Mouse (Mus musculus) stomach, embryonic 15.5 days (tissue): ENCODE results near the gene Fbxl16. TPM values are rescaled to one million over a fixed set of nuclear protein-coding genes. Genes with fewer than 3 reads are reported as not detected.
A peak's percentile ranks its signal among the peaks of the same experiment; 100 is the strongest.
"Not testable (repeated sequence)": the region's sequence is repeated elsewhere in the genome, so short reads cannot be mapped to it uniquely, and the experiment has no call there.

Experiments used
- ATAC-seq: fragments of 200-750 bp; cut with Nextera tagmentation; 2 replicates; pipeline ENCODE4 v1.8.0; 2017; ENCODE audit warnings: low read depth, moderate number of reproducible peaks, moderate TSS enrichment; ENCODE audit not compliant: insufficient read depth, low FRiP score
- H3K27ac ChIP-seq: fragments of 300-500 bp; sonication (generic); 2 replicates; pipeline ENCODE4 v1.5.1; 2015; ENCODE audit warnings: mild to moderate bottlenecking, inconsistent platforms
- H3K27me3 ChIP-seq: fragments of 300-500 bp; sonication (generic); replicated peaks from 2 replicates; pipeline ENCODE4 v1.6.1; 2015; ENCODE audit warnings: inconsistent platforms
- H3K36me3 ChIP-seq: fragments of 300-500 bp; sonication (generic); 2 replicates; pipeline ENCODE4 v1.6.1; 2015; ENCODE audit warnings: inconsistent platforms
- H3K4me1 ChIP-seq: fragments of 300-500 bp; sonication (generic); 2 replicates; pipeline ENCODE4 v1.6.1; 2015; ENCODE audit warnings: inconsistent platforms
- H3K4me2 ChIP-seq: fragments of 300-500 bp; sonication (generic); 2 replicates; pipeline ENCODE4 v1.6.1; 2015; ENCODE audit warnings: mild to moderate bottlenecking, inconsistent platforms
- H3K4me3 ChIP-seq: fragments of 300-500 bp; sonication (generic); replicated peaks from 2 replicates; pipeline ENCODE4 v1.5.1; 2015; ENCODE audit warnings: inconsistent platforms
- H3K9ac ChIP-seq: fragments of 300-500 bp; sonication (generic); 2 replicates; pipeline ENCODE4 v1.6.1; 2015; ENCODE audit warnings: inconsistent platforms
- H3K9me3 ChIP-seq: fragments of 300-500 bp; sonication (generic); 2 replicates; pipeline ENCODE4 v1.6.1; 2016; ENCODE audit warnings: inconsistent platforms
- WGBS: fragments of 180-500 bp; shearing (Covaris S2); methylation state at CpG from one replicate; pipeline ENCODE4 v1.1.7; 2015; 5-methylcytosine and 5-hydroxymethylcytosine counted together
- polyA plus RNA-seq: library from polyadenylated mRNA; unstranded; fragments of >200 nt; fragmentation: Nextera tagmentation; extraction: Ambion mirVana; gene quantifications from 2 replicates; pipeline ENCODE4 v1.2.1, GENCODE M21; 2015

The Fbxl16 gene
- polyA plus RNA-seq, 1 experiment from 2014 or later = 4.1 TPM

GRCm38 (mm10) chr17:25796951-25797369 is 11.9 kb upstream of the Fbxl16 start, which contains the start of gene Metrn:
Gene Metrn, minus strand, starts transcription at chr17:25797136.
- ATAC-seq = peak; percentile 78
- H3K36me3 ChIP-seq = no peaks in the 10 kb centered on the region
- under 1% methylated on average over 34 of the region's 35 CpGs for WGBS
- peak within 1 kb of the TSS; percentile 27 for H3K27ac ChIP-seq
- peak within 1 kb of the TSS; percentile 91 for H3K4me2 ChIP-seq
- peak within 1 kb of the TSS; percentile 61 for H3K9ac ChIP-seq
- H3K27me3 ChIP-seq = no peaks in the 10 kb centered on the region
- H3K9me3 ChIP-seq = no peaks in the 10 kb centered on the region
- H3K4me3 ChIP-seq = peak within 1 kb of the TSS; percentile 85
- peaks cover 24% of the 10 kb centered on the region for H3K4me1 ChIP-seq

DNA sequence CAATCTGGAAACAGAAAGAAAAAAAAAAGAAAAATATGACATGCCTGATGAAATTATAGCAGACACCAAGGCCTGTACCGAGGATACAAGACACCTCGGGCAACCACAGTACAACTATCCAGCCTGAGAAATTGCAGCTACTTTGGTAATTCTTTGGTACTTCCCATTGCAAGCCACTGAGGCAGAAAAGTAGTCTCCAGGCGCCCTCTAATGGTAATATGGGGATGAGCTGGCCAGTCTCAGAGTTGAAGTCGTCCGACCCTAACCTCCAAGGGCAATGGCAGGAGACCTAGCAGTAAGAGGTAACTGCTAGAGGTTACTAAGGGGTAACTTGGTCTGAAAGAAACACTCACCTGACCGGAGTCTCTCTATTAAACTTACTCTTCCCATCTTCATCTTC is 7.9 kb upstream of the Fbxl16 start:
- H3K9ac ChIP-seq = no peak overlapping the region
- peaks cover 5% of the 10 kb centered on the region for H3K4me1 ChIP-seq
- no peaks in the 10 kb centered on the region for H3K36me3 ChIP-seq
- no peak for ATAC-seq
- H3K4me3 ChIP-seq = no peak overlapping the region
- 0 out of 2 replicates have a peak, but pooled peaks cover 9% of the 10 kb centered on the region for H3K27me3 ChIP-seq
- WGBS = 3% methylated on average over 6 of the region's 6 CpGs
- H3K9me3 ChIP-seq = no peaks in the 10 kb centered on the region
- no peak overlapping the region for H3K27ac ChIP-seq
- no peak overlapping the region for H3K4me2 ChIP-seq

DNA sequence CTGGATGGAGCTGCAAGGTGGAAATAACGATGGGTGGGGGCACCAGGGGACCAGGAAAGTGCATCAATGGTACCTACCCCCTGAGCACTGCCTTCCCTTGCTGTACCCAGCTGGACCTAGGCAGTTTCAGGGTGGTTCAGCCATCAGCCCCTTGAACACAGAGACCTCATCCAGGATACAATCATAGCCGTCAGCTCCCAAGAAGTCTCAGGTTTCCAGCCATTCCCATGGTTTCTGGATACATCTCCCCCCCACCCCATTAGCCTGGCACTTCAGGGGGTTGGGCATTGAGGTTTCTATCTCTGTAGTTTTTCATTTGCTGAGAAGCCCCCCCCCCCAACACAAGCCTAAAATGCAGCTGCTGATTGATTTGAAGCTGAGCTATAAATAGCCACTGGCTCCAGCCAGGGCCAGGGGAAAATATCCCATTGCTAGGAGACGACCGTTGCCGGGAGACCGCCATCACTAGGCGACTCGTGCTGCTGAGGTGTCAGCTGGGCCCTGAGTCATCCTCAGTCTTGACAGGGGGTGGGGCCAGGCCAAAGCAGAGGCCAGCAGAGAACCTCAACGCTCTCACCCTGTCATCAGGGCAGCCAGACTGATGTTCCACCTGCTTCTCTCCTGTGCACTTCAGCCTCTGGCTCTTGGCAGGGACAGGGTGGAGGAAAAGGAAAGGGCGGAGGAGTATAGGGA is 5.9 kb upstream of the Fbxl16 start:
- Histone ChIP-seq H3K27me3 (0 out of 2 replicates have a peak, but pooled peaks cover 11% of the 10 kb centered on the region), H3K4me2 (no peak overlapping the region), H3K9ac (no peak overlapping the region), H3K4me1 (no peaks in the 10 kb centered on the region), H3K27ac (no peak overlapping the region), H3K4me3 (no peak overlapping the region), H3K9me3 (no peaks in the 10 kb centered on the region), H3K36me3 (no peaks in the 10 kb centered on the region)
- 7% methylated on average over 10 of the region's 10 CpGs for WGBS
- no peak for ATAC-seq

DNA sequence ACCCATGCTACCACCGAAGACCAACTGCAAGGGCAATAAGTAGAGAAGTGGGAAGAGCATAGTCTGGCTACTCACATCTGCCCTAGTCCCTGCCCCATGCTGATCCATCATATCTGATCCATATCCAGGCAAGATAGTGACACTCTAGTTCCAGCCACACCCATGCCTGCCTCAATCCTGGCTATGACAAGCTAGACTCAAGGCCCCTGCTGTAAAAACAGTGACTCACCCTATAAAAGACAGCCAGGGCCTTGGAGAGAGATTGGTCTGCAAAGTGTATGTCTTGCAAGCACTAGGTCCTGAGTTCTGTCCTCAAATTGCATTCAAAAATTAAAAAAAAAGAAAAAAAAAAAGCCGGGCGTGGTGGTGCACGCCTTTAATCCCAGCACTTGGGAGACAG is 2.4 kb upstream of the Fbxl16 start:
- Histone ChIP-seq H3K4me1 (peaks cover 4% of the 10 kb centered on the region; the same call in 1 of the 2 replicates), H3K4me3 (no peak overlapping the region), H3K27me3 (peaks cover 46% of the 10 kb centered on the region), H3K27ac (no peak overlapping the region), H3K36me3 (no peaks in the 10 kb centered on the region), H3K9ac (no peak overlapping the region), H3K9me3 (no peaks in the 10 kb centered on the region), H3K4me2 (no peak overlapping the region)
- 75% methylated on average over 4 of the region's 4 CpGs for WGBS
- ATAC-seq = no peak

DNA sequence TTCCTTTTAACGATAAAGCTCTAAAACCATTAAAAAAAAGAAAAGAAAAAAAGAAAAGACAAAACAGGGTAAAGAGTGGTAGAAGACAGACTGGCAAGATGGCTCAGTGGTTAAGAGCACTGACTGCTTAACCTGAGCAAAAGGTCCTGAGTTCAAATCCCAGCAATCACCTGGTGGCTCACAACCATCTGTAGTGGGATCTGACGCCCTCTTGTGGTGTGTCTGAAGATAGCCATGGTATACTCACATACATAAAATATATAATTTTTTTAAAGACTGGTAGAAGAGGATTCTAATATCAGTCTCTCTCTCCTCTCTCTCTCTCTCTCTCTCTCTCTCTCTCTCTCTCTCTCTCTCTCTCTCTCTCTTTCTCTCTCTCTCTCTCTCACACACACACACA is 1.4 kb upstream of the Fbxl16 start:
- H3K27me3 ChIP-seq = peaks cover 46% of the 10 kb centered on the region
- 27% methylated on average over 2 of the region's 2 CpGs for WGBS
- not testable (repeated sequence) for H3K4me1 ChIP-seq, H3K9me3 ChIP-seq, H3K36me3 ChIP-seq, H3K9ac ChIP-seq, H3K27ac ChIP-seq, H3K4me3 ChIP-seq, H3K4me2 ChIP-seq, ATAC-seq

GRCm38 (mm10) chr17:25808028-25808427 is 857 bp upstream of the Fbxl16 start:
- no peak for ATAC-seq
- no peak overlapping the region for H3K9ac ChIP-seq
- H3K4me3 ChIP-seq = no peak overlapping the region; the same call in 1 of the 2 replicates

GRCm38 (mm10) chr17:25809606-25810340 is 888 bp downstream of the Fbxl16 start:
- no peak overlapping the region for H3K27ac ChIP-seq
- peak overlapping the region; percentile 16; the same call in 1 of the 2 replicates for H3K9ac ChIP-seq
- peaks cover 9% of the 10 kb centered on the region; the same call in 1 of the 2 replicates for H3K4me1 ChIP-seq
- peaks cover 48% of the 10 kb centered on the region for H3K27me3 ChIP-seq
- no peak for ATAC-seq
- H3K36me3 ChIP-seq = no peaks in the 10 kb centered on the region
- H3K4me3 ChIP-seq = peak overlapping the region; percentile 66
- peak overlapping the region; percentile 98 for H3K4me2 ChIP-seq
- 10% methylated on average over 25 of the region's 25 CpGs for WGBS
- no peaks in the 10 kb centered on the region for H3K9me3 ChIP-seq

More at GRCm38 (mm10) chr17:25808028-25808427, 857 bp upstream of the Fbxl16 start:
- Histone ChIP-seq H3K9me3 (no peaks in the 10 kb centered on the region), H3K27ac (no peak overlapping the region), H3K36me3 (no peaks in the 10 kb centered on the region), H3K4me2 (peak overlapping the region; percentile 98), H3K4me1 (peaks cover 5% of the 10 kb centered on the region; the same call in 1 of the 2 replicates), H3K27me3 (peaks cover 47% of the 10 kb centered on the region)
- WGBS = 35% methylated on average over 5 of the region's 5 CpGs

DNA sequence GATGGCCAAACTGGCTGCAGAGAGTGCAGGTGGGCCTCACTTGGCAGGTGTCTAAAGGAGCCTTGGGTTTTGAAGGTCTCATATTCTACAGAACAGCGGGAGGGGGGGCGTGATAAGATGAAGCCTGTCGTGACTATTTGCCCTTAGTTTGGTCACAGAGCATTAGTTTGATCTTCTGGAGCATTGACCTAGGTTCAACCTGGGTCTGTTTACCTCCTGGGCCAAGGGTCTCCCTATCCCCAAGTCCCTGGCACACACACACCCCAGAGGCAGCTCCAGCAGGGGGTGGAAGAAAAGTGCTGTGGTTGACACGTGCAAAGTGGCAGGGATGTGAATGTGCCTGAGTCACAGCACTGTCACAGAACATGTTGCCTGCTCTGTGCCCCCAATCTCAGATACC is 2.0 kb downstream of the Fbxl16 start:
- H3K9me3 ChIP-seq = no peaks in the 10 kb centered on the region
- no peak overlapping the region for H3K4me2 ChIP-seq
- H3K36me3 ChIP-seq = no peaks in the 10 kb centered on the region
- no peak overlapping the region for H3K4me3 ChIP-seq
- H3K4me1 ChIP-seq = peaks cover 9% of the 10 kb centered on the region; the same call in 1 of the 2 replicates
- H3K27me3 ChIP-seq = peaks cover 45% of the 10 kb centered on the region
- WGBS = 71% methylated on average over 4 of the region's 4 CpGs
- no peak overlapping the region for H3K9ac ChIP-seq
- ATAC-seq = no peak
- H3K27ac ChIP-seq = no peak overlapping the region

DNA sequence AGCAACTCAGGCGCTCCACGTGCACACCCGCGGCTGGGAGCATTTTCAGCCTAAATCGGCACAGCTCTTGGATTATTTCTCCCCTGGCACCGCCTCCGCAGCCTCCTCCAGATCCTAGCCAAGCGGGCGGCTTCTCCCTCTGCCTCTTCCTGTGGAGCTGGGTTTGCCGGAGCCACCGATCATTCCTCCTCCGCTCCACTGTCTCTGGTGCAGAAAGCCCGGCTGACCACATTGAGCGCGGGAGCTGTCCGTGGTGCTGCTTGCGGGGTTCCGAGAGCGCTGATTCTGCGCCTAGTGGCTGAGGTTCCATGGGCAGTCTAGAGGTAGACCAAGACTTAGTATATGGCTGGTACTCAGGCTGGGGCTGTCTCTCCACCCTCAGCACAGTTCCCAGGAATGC is 4.6 kb downstream of the Fbxl16 start:
- 2% methylated on average over 20 of the region's 20 CpGs for WGBS
- peak overlapping the region; percentile 30 for H3K4me2 ChIP-seq
- ATAC-seq = peak; percentile 42

DNA sequence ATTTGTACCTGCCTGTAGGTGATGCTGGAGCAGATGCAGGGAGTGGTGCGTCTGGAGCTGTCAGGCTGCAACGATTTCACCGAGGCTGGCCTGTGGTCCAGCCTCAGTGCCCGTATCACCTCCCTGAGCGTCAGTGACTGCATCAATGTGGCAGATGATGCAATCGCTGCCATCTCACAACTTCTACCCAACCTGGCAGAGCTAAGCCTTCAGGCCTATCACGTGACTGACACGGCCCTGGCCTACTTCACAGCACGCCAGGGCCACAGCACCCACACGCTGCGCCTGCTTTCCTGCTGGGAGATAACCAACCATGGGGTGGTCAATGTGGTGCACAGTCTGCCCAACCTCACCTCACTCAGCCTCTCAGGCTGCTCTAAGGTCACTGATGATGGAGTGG is 8.8 kb downstream of the Fbxl16 start:
- Histone ChIP-seq H3K27ac (no peak overlapping the region), H3K9ac (no peak overlapping the region), H3K36me3 (no peaks in the 10 kb centered on the region), H3K4me2 (no peak overlapping the region), H3K4me1 (peaks cover 11% of the 10 kb centered on the region; the same call in 1 of the 2 replicates), H3K4me3 (no peak overlapping the region), H3K9me3 (no peaks in the 10 kb centered on the region), H3K27me3 (peaks cover 44% of the 10 kb centered on the region)
- WGBS = 81% methylated on average over 11 of the region's 11 CpGs
- no peak for ATAC-seq

More for the DNA sequence above, 4.6 kb downstream of the Fbxl16 start:
- Histone ChIP-seq H3K4me1 (peaks cover 9% of the 10 kb centered on the region; the same call in 1 of the 2 replicates), H3K36me3 (no peaks in the 10 kb centered on the region), H3K9ac (no peak overlapping the region), H3K27me3 (peaks cover 48% of the 10 kb centered on the region), H3K9me3 (no peaks in the 10 kb centered on the region), H3K27ac (no peak overlapping the region), H3K4me3 (no peak overlapping the region)

DNA sequence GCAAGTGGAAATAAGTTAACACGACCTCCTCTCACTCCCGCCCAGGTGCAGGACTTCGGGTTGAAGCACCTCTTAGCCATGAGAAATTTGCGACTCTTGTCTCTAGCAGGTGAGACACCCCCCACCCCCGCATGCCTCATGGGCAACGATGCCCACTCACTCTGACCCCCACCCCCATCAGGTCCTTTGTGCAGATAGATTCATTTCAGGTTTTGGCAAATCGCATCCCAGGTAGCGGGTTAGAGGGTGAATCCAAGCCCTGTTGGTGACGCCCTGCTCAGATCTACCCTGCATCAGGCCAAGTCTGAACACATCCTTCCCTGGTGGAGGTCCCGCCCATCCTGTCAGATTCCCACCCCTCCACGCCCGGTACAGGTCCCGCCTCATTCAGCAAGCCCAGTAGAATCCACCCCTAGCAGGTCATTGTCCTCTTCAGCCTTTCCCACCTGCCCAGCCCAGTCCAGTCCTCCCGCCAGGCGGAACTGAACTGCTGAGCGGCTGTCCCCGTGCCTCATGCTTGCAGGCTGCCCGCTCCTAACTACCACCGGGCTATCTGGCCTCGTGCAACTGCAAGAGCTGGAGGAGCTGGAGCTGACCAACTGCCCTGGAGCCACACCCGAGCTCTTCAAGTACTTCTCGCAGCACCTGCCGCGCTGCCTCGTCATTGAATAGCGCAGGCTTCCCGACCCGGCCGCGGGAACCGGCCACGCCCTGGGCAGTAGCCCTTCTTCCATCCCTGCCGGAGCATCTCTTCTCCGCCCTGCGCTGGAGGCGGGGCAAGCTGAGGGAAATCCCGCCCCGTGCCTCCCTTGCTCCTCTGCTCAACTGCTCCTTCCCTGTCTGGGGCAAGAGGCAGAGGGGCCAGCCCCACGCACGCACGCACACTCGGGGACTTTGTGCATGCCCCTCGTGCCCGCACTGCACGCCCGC is 10.2 kb downstream of the Fbxl16 start:
- Histone ChIP-seq H3K4me2 (peak overlapping the region; percentile 46), H3K9ac (no peak overlapping the region), H3K4me3 (peak overlapping the region; percentile 17; the same call in 1 of the 2 replicates), H3K27me3 (peaks cover 37% of the 10 kb centered on the region), H3K4me1 (peaks cover 8% of the 10 kb centered on the region), H3K27ac (no peak overlapping the region), H3K9me3 (no peaks in the 10 kb centered on the region), H3K36me3 (no peaks in the 10 kb centered on the region)
- peak; percentile 24; the same call in 1 of the 2 replicates for ATAC-seq
- WGBS = 7% methylated on average over 46 of the region's 46 CpGs
